Mouse (Mus musculus) megakaryocyte-erythroid progenitor cell, adult 5-6 weeks (primary cell): Measurements from ENCODE around the gene Ccdc86. TPM values are rescaled to one million over a fixed set of nuclear protein-coding genes. Genes with fewer than 3 reads are reported as not detected.

Experiments used
- ATAC-seq: replicated peaks from 2 replicates; pipeline ENCODE4 v1.8.0; 2016; ENCODE audit warnings: mild to moderate bottlenecking, inconsistent platforms; ENCODE audit not compliant: severe bottlenecking, poor library complexity, low FRiP score, low TSS enrichment
- total RNA-seq, 2 experiments: library from RNA; stranded (forward) in 1 of 2; stranded (reverse) in 1 of 2; fragments of 200-1000, 215-1000 nt in 1 of 2; fragments of >200 nt in 1 of 2; fragmentation: Nextera tagmentation in 1 of 2; gene quantifications; 2 replicates each; pipeline ENCODE4 v1.2.3; 2014 to 2017

The Ccdc86 gene
- total RNA-seq (2014; fragmentation: Nextera tagmentation) (24.8 and 30.6 TPM in 2 replicates), total RNA-seq (2017) (21.0 and 26.2 TPM in 2 replicates)

DNA sequence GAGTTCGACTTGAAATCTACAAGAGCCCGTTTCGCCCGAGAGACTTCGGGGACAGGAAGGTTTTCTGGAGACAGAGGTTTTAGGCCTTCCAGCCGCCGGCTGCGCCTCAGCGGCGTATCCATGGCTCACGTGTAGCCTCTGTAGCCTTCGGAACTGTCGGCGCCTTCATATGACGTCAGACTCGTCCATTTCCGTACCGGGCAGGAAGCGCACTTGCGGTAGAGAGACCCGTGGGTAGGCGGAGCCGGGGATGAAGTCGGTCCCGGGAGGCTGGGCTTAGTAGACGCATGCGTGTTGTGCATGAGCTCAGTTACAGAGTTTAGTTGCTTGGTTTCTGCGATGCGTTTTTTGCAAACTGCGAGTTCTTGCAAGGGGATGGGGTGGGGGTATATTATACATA, at the start of gene Ccdc86:
Gene Ccdc86, minus strand, starts transcription at position 155 of the 400 bp plus-strand sequence.
- peak; percentile 95 for ATAC-seq

GRCm38 (mm10) chr19:10993150-10993549, 44.1 kb upstream of the Ccdc86 start, which contains the start of gene Ms4a15:
Gene Ms4a15 (minus strand): TSS chr19:10993250.
- no peak for ATAC-seq

- ATAC-seq, result no peak
Observed at GRCm38 (mm10) chr19:10991911-10992310, 42.8 kb upstream of the Ccdc86 start.

DNA sequence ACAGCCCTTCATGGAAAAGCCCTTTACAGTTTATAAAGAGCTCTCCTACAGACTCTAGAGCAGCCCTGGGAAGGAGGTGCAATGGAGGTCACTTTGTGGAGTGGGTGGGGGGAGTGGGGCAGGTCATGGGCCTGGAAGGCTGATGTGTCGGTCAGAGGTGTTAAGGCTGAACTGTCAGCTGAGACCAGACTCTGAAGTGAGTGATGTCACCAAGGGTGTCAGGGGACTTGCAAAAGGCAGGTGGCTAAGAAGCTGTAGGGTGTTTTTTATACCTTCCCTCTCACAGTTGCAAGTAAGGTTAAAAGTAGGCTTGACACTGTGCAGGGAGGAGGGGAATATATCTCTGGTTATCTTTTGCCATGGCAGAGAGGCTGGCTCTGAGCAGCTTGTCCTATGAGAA, 41.7 kb upstream of the Ccdc86 start:
- ATAC-seq, result no peak

DNA sequence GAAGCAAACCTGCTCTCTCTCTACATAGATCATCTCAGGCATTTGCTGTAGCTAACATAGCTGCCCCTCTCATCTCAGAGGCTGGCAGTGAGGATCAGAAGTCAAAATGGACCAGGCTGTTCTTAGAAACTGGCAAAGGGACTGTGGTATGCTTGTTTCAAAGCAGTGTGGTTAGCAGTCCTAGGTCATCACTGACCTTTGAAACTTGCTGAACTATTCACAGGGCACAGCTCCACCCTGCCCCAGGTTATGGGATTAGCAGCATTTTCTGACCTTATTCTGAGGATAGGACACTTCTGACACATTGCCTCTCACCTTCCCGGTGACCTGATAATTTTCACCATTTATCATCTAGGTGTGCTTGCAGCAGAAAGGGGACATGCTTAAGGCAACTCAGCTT, 39.5 kb upstream of the Ccdc86 start:
- ATAC-seq, result no peak

DNA sequence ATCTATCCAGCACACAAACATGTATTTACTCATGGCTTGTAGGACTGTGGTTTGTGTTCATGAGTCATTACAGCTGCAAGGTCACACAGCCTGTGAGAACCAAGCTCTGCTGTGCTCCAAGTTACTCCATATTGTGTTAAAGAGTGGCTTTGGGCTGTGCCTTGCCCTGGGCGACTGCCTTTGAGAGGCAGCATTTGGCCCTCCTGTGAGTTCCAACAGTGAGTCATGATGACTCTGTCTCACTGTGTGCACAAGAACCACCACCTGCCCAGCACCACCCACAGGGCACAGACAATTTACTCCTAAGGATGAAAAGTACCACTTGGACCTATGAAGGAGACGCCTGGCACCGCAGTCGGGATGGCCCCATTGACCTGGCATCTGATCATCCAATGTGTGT, 36.8 kb upstream of the Ccdc86 start:
- no peak for ATAC-seq

- no peak for ATAC-seq
Observed at GRCm38 (mm10) chr19:10984551-10984950, 35.5 kb upstream of the Ccdc86 start.

- ATAC-seq, result 0 out of 2 replicates have a peak, but pooled peaks have one; percentile 45
Observed at GRCm38 (mm10) chr19:10983146-10983545, 34.1 kb upstream of the Ccdc86 start.

- no peak for ATAC-seq
Observed at GRCm38 (mm10) chr19:10980210-10980609, 31.1 kb upstream of the Ccdc86 start.

- ATAC-seq, result peak; percentile 87
Observed at GRCm38 (mm10) chr19:10979184-10980168, 30.4 kb upstream of the Ccdc86 start.

DNA sequence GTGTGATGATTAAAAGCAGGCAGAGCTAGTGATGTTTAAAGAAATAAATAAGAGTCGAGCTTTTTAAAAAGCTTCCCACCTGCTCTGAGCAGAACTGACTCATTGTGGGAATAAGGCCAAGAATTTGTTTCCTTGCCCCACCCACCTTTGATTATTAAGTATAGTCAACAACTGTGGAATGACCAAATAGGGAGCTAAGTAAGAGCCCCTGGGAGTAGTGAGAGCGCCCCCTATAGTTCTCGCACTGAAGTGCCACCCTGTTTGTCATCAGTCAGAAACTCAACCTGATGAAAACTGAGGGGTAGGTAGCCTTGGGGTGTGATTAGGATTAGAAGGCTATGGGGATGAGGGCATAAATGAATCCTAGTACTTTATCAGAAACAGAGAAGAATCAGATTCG, 27.3 kb upstream of the Ccdc86 start:
- ATAC-seq, result no peak

DNA sequence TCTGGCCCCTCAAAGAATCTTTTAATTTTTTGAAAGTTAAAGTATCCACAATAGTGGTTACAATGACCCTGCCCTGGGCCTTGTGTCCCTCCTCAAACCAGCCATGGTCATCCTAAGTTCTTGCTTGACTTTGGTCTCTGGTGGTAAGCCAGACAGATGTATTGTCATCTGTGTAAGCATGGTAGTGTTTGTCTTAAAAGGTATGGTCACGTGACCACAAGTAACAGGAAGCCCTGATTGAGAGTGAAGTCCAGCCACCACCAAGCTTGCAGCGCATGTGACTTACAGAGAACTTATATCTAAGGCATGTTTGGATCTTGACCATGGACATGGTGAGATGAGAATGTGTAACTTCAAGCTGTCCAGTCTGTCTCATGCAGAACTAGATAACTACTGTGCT, 26.1 kb upstream of the Ccdc86 start:
- ATAC-seq, result no peak

DNA sequence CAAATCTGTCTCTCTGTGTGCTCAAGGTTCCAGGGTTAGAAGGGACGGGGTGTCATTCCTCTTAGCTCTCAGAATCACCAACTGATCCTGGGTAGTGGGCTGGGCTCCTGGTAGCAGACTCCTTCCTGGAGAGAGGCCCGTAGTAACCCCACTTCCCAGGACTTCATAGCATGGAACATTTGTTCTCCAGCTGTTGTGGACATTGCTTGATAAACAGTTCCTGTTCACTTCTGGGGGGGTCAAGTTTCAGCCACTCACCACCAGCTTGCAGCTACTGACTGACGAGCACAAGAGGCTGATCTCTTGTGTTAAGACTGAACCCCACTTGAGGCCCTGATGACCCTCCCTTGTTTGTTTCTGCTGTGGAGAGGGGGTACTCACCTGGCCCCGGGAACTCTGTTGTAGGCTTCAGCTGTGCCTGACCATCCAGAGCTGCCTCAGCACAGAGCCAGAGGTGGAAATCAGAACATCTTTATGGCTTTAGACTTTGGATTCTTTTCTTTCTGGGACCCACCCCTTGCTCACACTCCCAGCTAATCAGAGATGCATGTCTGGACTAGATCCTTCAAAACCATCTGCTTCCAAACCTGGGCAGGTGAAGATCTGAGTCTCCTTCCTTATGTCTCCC, 25.3 kb upstream of the Ccdc86 start, which contains the start of gene Ms4a10:
Gene Ms4a10, minus strand, starts transcription at position 433 of the 628 bp plus-strand sequence.
- ATAC-seq, result no peak

- ATAC-seq, result no peak
Observed at GRCm38 (mm10) chr19:10973187-10973586, 24.1 kb upstream of the Ccdc86 start.

DNA sequence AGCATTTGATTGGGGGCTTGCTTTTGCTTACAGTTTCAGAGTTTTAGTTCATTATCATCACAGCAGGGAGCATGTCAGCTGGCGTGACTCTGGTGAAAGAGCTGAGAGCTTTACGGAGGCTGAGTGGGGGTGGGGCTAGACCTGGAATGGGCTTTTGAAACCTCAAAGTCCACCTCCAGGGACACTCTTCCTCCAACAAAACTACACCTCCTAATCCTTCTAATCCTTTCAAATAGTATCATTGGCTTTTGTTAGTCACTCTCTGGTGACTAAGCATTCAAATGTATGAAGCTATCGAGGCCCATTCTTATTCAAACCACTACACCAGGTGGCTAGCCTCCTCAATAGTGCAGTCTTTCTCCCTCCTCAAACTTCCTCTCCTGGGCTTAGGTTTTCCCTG, 23.6 kb upstream of the Ccdc86 start:
- ATAC-seq, result no peak

- 0 out of 2 replicates have a peak, but pooled peaks have one; percentile 22 for ATAC-seq
Observed at GRCm38 (mm10) chr19:10970457-10970856, 21.4 kb upstream of the Ccdc86 start.

GRCm38 (mm10) chr19:10968578-10968977, 19.5 kb upstream of the Ccdc86 start:
- no peak for ATAC-seq

GRCm38 (mm10) chr19:10965721-10966120, 16.7 kb upstream of the Ccdc86 start:
- ATAC-seq, result no peak

DNA sequence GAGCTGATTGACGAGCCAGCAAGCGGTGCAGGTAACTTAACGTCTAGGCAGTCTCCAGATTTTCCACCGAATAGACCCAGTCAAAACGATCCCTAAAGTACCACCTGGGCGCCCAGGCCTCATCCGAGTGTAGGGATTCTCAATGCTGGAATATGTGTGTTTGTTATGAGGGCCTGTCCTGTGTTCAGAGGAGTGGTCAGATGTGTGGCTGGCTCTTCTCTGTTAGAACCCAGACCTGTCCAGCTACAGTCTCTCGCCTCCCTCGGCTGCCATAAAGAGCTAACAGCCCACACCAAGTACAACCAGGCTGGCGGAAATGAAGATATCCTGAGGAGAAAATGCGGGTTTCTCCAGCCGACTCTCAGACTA, 10.9 kb upstream of the Ccdc86 start:
- ATAC-seq, result no peak
